Mouse (Mus musculus) layer of hippocampus, adult 9-10 months (tissue): ENCODE results near the gene Fancg.

Experiments
- DNase-seq: peaks from one replicate; pipeline ENCODE4 v3.0.0; 2022; ENCODE audit warnings: low spot score

Fancg gene

DNA sequence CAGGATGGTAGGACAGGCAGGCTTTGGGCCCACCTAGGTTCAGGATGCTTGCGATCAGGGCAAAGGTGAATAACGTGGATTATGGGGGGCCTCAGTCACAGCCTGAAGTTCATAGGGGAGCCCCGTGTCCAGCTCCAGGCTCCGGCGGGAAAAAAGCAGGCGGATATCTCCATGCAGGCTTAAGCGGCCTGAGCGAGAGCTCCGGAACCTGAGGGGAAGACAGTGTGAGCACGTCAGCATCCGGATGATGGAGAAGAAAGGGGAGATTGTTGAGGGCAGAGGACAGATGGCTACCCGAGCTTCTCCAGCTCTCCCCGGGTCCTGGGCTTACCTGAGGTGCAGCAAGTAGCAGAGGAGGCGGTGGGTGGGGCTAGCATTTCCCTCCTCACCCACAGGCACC is 23.2 kb upstream of the Fancg start:
- no peak for DNase-seq

DNA sequence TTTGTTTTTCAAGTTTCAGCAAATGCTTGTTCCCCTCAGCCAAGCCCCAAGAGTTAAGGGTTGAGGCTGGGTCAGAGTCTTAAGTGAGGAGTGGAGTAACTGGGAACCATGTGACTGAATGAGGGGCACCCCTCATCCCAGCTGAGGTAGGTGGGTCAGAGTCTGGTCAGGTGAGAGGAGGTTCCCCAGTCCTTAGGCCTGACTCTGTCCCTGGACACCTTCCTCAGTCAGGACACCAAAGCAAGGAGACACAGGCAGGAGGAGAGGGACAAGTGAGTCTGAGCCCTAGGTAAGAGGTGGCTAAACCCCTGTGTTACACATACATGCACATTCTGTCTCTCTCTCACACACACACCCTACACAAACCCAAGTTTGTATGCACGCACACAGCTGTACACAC is 22.2 kb upstream of the Fancg start:
- no peak for DNase-seq

DNA sequence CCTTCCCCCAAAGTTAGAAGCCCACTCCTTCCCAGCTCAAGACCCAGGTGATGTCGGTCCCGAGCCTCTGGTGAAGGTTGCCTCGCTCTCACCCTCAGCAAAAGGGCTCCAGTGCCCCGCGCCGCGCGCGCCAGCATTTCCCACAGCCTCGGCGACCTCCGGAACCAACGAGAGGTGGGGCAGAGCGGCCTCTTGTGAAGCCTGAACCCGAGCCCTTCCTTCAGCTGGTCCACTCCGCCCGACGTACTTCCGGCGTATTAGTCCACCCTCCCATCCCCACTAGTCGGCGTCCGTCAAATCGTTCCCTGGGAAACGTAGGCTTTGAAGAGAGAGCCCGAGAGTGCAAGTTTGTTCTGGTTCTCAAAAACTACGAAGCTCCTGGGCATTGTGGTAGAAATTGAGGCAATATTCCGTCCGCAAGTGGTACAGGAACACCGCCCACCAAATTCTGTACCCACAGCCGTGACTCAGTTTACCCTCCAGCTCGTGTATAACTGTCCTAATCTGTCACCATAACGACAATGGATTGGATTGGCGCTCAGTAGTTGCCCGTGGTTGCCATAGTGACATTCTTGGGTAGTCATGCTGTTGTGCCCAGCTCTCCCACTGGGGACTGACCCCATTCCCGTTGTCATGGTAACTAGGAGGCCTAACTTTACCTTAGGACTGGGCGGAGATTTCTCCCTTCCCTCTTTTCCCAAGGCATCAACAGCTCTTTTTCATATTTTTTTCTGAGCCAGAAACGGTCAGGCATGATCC is 21.1 kb upstream of the Fancg start, which contains the start of gene Stoml2:
Gene Stoml2, minus strand, starts transcription at position 474 of the 759 bp plus-strand sequence.
- peak; percentile 86 for DNase-seq

DNA sequence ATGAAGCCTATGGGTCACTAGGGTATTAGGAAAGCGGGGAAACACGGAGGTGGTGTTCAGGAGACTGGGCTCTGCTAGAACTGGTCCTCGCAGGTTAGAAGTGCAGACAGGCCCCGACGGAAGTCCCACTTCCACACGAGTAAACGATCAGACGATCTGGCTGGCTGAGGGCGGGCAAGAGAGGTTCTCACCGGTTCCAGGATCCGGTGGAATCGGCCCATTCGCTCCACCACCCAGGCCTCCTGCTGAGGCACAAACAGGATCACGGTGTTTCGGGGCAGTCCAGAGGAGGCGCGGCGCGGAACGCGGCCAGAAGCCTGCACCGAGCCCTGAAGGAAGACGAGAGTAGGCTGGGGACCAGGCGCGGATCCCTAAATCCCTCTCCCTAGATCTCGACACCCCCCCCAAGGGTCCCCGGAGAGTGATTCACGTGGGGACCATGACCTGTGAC is 20.5 kb upstream of the Fancg start:
- no peak for DNase-seq

DNA sequence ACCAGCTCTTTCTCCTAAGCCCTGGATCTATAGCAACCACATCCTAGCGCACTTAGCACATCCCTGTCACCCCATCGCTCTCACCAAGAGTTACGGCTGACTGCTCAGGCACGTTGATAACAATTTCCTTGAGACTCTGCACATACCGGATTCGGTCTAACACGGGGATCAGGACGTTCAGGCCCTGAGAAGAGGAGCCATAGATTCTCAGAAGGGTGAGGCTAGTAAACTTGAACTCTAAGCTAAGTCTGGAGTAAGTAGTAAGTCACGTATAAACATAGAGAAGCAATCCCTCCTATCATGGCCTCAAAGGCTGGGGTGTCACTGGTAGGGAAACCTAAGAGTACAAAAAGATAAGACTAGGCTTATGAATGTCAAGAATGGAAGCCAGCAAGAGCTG is 20.0 kb upstream of the Fancg start:
- DNase-seq: no peak

DNA sequence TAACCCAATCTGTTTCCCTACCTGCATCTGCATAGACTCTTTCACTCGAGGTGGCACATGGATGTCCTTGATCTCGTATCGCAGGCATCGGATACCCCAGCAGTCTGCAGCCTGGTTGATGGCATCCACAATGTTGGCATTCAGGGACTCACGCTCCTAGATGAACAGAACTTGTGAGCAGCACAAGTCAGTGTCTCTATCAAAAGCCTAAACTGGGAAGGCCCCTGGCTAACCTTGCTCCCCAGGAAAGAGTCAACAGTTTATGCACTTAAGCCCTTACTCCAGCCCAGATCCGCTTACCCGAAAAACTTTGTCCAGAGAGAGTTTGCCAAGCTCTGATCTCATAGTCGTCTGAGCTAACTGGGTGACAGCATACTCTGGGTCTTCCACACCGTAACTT is 19.4 kb upstream of the Fancg start:
- DNase-seq: no peak

DNA sequence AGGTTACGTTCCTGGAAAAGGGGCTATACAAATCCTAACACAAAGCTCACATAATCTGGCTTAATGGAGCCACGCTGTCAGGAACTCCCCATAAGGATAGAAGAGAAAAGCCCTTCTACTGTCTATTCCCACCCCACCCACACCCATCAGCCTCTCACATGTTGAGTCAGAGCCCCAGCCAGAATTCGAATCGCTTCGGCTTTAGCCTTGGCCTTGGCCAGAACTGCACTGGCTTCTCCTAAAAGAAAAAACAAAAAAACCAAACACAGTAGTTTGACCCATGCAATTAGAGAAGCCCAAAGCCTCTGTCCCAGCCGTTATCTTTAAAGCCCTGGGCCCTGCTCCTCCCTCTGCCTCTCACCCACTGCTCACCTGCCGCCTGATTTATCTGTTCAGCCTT is 18.8 kb upstream of the Fancg start:
- DNase-seq: no peak

DNA sequence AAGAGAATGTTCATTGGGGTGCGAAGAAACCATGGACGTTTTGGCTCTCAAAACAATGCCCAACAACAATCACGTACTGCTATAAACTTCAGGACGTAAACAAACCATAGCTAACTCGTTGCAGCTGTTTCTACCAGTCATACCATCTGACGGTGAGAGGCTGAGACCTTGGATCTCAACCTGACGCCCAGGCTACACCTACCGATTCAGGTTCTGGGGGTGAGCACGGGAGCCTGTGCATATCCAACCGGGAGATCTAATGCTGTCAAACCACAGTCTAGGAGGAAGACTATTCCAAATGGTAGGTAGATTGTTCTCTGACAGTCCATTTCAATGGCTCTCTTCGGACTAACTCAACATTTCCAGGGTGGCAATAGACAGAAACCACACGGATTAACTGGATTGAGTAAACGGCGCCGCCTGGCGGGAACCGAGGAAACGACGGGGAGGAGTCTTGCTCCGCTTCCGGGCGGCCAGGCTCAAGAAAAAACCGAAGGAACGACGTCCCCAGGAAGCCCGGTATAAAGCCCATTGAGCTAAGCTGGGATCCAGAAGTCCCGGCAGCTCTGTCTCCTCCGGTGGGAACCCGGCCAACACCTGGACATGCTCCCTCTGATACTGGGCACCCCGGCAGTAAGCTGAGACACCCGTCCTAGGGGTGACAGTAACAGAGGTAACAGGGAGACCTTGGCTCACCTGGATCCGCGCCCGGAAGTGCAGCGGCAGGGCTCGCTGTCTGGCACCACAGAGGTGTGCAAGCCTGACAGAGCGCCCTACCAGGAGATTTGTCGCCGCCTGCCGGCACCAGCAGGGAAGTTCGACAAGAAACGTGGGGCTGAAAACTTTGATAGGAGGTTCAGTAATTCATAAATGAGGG is 15.0 kb upstream of the Fancg start, which contains the start of gene Pigo:
Gene Pigo, minus strand, starts transcription at position 736 of the 877 bp plus-strand sequence.
- DNase-seq: peak; percentile 86

DNA sequence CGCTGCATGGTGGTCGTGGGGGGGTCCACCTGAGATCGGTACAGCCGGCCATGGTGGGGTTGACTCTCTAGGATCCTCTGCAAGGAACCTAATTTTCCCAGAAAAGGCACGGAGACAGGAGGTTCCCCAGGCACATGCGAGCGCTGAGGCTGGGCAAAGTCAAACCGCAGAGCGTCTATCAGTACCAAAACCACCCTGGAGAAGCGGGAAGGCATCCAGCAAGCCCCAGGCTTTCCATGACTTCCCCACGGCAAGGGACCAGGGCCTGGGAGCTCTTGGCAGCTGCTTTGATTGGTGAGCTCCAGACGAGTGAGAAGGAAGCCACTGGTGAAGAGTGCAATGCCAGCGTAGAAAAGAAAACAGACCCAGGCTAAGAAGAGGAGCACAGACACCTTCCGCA is 14.4 kb upstream of the Fancg start:
- DNase-seq: no peak

DNA sequence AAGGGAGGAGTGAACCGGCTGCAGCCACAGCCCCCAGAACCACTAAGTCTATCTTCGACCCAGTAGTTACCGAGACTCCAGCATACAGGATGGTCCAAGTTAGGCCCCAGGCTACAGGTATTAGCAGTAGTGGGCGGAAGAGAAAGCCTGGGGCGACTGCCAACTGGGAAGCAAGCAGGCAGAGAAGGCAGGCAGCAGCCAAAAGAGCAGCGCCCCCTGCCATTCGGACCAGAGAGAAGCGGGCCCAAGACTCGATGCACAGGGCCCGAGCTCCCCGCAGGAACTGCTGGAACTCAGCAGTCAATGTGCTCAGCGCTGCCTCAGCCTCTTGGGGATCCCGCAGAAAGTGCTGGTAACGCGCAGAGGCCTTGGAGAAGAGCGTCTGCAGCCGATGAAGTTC is 11.0 kb upstream of the Fancg start:
- no peak for DNase-seq

DNA sequence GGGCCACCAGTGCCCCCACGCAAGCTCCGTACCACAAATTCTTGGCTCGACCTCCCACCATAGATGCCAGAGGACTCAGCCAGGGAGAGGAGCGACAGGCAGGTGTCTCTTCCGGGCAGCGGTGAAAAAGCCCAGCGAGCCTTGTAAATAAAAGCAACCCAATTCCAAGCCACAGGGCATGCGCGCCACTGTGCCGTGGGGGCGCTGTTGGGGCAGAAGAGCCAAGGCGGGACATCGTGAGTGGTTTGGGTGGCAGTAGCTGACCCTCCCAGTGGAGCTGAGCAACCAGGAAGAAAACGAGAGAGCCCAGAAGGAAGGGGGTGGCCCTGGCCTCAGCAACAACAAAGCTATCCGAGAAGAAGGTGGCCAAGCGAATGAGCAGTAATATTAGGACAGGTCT is 10.6 kb upstream of the Fancg start:
- DNase-seq: no peak

DNA sequence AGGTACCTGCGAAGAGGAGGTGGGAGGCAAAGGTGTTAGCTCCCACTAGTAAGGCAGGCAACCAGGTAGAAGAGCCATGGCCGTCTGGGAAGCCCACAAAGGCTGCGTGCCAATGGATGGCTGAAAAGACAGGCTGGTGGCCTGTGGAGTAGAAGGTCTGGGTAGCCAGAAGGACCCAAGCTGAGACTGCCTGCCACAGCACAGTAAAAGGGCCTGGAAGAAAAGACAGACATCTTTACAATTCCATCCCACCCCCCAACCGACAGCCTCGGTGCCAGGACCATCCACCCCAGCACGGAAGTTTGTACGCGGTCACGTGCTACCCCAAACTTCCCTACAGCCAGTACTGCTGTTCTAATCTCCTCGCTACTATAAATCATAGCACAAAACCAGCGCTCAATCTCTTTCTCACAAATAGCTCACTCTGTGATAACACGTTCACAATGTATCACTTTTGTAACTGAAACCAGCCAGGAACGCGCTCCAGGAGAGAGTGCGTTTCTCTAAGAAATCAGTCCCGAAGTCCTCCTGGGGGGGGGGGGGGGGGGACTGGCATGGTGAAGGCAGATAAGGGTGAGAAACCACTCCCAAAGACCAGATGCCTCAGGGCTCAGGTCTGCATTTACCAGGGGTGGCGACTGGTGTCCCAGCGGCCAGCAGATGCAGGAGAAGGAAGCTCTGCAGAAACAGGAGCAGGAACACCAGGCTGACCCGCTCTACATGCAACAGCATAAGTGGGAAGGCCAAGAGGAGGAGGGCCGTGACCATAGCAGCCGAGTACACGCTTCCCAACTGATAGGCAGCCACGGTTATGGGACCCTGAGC is 9.5 kb upstream of the Fancg start:
- DNase-seq: no peak

DNA sequence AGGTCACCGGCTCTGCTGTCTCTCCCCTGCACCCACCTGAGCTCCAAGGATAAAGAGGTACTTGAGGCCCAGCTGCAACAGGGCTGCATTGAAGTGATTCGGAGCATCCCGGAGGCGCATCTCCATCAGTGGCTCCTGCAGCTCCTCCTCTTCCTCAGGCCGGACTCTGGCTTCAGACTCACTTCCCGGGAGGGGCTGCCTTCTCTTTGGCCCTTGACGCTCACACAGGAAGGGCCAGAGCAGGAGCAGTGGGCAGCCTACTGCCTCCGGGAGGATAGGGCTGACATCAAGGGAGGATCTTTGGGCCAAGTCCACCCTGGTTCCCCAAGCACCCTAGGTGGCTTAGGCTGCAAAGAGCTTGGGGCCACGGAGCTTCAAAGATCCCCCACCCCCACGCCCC is 8.9 kb upstream of the Fancg start:
- DNase-seq: no peak

DNA sequence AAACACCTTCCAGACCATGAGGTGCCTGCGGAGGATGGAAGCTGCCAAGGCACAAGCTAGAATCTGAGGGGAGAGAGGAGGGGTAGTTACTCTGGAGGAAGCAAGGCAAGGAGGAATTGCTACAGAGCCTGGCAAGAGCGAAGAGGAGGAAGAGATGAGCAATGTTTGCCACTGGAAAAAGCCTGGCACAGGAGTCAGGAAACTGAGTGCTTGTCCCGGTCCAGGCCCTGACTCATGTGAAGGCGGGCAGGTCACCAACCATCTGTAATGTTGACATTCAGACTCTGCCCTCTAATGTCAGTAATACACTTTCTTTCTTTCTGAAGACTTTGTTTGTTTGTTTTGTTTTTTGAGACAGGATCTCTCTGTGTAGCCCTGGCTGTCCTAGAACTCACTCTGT is 7.8 kb upstream of the Fancg start:
- no peak for DNase-seq

DNA sequence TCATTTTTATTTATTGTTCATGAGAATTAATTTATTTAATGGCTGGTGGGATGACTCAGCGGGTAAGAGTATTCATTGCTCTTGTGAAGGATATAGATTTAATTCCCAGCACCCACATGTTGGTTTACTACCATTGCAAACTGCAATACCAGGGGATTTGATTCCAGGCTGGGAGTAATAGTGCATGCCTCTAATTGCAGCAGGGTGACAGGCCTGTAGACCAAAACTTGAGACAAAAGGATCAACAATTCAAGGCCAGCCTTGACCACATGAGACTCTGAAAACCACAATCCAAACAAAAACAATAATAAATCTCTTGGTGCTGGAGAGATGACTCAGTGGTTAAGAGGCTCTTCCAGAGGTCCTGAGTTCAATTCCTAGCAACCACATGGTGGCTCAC is 1.8 kb upstream of the Fancg start:
- no peak for DNase-seq

DNA sequence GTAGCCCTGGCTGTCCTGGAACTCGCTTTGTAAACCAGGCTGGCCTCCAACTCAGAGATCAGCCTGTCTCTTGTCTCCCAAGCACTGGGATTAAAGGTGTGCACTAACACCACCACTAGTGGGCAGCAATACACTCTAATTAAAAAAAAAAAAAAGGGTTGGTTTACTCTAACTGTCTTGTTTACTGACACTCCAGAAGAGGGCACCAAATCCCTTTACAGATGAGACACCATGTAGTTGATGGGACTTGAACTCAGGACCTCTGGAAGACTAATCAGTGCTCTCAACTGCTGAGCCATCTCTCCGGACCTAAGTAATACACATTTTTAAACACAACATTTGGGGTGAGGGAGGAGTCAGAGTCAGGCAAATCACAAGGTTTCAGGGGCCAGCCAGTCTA is 4.5 kb downstream of the Fancg start:
- DNase-seq: peak; percentile 24

DNA sequence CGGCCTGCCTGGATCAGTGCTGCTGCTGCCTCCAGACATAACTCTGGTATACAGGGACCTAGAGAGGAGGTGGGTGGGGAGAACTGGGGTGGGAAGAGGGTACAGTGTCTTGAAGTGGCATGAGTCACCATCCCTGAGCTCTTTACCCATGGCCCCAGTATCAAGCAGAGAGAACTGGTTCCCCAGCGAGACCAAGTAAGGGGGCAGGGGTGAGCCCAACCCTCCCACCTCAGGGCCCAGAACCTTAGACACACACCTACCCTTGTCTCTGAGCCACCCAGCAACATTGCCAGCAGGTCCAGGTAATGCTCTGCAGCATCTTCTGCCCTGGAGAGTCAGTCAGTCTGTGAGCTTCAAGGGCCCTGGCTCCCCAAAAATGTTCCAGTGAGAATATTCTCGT is 5.4 kb downstream of the Fancg start:
- DNase-seq: no peak

DNA sequence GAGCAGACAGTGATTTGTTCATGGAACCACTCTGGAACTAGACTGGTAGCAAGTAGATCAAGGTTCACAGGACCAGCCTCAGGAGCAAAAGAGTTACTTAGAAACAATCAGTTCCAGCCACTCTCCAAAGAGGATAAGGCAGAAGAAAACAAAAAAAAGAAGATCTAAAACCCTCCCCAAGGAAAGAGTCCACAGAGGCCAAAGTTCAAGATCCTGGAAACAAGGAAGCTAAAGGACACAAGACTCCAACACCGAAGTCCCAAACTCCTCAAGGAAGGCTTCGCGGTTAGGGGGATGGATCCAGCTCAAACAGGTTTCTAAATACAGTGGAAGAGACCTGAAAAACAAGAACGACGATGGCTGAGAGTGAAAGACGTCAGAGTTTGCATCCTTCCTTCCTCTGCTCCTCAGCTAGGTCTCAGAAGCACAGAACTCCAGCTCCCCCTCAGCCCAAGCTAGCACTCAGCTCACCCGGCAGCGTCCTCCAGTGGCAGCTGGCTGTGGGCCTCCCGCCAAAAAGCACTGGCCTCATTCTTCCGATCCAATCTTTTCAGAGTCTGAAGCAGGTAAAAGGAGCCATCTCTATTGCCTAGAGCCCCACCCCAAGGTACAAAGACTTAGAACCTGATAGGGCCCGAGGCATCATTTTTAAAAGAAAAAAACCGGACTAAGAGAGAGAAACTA is 7.4 kb downstream of the Fancg start:
- no peak for DNase-seq

DNA sequence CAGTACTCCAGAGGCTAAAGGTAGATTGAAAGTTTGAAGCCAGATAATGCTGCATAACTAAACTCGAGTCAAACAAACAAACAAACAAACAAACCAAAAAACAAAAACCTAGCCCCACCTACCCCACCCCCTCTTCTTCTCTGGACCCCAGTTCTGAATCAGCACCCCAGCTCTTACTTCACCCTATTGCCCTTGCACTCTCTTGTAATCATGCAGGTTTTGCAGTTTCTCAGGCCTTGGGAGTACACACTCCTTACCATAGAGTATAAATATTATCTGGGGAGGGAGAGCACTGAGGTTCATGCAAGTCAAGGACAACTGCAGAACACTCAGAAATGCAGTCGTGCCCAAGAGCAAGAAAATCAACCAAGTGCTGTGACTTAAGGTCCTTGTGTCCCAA is 9.0 kb downstream of the Fancg start:
- no peak for DNase-seq

DNA sequence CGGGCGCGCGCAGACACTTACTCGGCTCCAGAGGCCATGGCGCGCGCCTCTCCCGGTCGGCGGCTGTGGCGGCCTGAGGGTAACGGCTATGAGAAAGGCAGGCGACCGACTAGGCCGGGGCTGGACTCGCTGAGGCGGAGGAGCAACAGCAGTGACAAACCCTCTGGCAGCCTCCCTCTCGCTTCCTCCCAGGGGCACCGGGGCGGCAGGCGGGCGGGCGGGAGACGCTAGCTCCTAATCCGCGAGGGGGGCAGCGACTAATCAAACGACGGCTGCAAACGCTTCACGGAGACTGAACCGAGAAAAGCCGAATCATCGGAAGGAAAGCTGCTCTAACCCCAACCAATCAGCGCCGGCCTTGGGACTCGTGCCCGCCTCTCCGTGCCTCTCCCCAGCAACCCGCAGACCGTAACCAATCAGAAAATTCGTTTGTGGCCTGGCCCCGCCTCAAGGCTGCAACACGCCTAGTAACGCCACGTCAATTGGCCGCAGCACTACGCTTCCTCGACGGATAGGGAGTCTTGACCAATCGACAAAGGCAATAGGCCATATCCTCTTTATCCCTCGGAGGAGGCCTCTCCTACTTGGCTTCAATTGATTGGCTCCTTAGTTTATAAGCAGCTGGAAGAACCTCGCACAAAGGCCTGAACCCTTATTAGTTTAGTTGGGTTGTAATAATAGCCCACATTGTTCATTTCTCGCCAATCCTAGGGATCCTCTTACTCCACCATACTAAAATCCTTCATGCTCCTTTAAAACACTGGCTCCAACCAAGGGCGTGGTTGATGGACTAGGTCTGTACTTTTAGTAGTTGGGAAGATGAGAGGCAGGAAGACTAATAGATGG is 9.9 kb downstream of the Fancg start, which contains the start of gene Vcp:
Gene Vcp, minus strand, starts transcription at position 367 of the 846 bp plus-strand sequence.
- DNase-seq: peak; percentile 95
